Mouse (Mus musculus) retina, postnatal 7 days (tissue): ENCODE measurements around the gene H2afx.
A peak's percentile ranks its signal among the peaks of the same experiment; 100 is the strongest.
"Not testable (repeated sequence)": the region's sequence is repeated elsewhere in the genome, so short reads cannot be mapped to it uniquely, and the experiment has no call there.

Experiments used
- DNase-seq: peaks from one replicate; pipeline ENCODE4 v3.0.0-alpha.2; 2012; ENCODE audit warnings: low read depth, low spot score

H2afx gene

DNA sequence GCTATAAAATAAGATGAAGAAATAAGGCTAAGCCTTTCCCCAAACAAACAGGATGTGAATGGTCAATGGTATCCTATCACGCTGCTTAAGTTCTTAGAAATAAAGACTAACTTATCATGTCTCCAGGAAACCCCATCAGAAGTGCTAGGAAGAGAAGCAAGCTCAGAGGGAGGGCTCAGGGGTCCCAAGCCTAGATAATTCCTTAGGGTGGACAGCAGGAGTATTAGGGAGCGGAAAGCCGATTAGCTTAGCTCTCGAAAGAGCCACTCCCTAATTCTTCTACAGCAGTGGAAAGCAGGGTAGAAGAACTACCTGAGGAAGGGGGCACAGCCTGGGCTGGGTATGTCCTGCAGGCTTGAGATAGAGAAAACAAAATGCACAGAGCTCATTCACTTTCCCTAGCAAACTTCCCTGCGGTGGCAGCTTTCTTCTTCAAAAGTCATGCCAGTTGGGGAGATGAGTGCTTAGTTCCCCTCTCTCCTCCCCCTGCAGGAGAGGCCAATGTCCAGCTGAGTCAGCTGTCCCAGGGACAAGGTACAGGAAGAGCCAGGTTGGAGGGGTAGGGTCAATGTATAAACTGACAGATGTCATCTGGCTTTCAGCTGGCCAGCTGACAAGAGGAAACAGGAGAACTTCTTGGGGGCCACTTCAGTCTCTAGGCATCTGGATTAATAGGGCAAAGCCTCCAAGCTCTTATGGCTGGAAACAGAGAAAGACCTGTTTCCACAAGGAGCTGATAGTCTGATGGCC is 16.2 kb upstream of the H2afx start:
- peak; percentile 65 for DNase-seq

DNA sequence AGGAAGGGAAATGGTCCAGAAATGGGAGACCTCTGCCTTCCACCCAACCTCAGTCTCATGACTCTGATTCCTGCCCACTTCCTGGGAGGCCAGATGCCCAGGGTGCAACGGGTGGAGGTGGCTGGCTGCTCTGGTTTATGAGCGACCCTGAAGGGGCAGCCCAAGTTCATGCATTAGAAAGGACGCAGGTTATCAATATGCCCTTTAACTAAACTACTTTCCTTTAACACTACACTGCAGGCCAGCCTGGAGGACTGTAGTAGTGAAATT is 15.7 kb upstream of the H2afx start:
- no peak for DNase-seq

DNA sequence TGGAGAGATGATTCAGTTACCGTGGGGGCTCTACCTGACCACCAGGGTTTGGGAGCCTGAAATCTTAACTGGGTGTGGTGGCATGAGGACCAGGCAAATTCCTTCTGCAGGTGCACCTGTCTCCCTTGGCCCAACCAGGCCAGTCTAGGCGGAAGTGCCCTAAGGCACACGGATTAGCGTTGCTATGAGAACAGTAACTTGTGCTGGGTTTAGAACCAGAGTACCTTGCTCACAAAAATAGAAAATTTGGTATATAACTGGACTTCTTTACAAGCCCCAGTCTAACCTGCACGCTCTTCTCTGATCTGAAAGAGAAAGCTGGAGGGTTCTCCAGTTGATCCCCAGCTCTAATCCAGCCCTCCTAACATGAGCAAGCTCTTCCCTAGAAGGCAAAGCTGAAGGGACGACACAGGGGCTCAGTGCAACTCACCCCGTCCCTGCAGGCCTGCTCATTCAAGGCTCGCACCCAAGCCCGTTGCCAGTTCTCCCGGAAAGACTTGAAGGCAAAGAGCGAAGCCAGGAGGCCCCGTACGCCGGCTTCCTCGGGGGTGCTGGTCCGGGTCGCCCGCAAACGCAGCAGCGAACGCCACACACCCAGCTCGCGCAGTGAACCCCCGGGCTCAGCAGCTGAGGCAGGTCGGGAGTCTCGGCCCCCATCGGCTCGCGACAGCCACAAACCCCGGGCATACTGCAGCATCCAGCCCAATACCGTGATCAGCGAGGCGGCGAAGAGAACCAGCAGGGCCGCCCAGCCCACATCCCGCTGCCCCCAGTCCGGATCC is 15.2 kb upstream of the H2afx start:
- no peak for DNase-seq

DNA sequence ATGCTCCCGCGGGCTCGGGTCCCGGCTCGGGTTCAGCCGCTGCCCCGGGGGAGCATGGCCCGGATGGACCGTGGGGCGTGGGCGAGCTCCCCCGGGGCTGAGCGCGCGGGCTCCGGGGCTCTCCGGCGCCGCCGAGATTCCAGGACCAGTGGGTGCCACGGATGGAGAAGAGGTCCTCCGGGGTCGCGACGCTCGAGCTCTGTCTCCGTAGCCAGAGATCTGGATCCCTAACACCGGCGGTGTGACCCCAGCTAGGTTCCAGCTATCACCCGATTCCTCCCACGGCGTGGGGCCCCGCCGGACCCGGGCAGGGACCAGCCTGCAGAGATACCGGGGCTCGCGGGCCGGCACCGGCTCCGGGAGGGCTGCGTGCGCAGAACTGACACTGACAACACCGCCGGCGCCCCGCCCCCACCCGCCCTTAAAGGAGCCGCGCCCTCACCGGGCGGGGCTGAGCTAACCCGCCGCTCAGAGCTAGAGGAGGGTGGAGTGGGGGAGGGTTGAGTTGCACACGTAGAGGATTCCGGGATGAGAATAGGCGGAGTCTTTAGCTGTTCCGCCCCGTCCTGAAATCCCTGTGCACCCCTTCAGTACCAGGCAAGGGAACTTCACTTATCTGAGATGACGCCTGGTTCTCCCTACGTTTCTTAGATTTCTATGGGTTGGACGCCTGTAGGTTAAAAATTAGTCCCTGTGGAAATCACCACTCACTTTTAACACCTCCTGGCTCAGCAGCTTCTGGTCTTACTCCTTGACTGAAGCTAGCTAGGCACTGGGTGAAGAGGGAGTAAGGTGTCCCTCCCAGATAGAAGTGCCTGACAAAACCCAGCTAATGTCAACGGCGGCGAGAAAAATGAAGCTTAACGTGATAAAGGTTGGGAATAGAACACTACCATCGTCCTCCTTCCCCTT is 14.4 kb upstream of the H2afx start, which contains the start of gene C2cd2l:
TSS of gene C2cd2l (minus strand) at position 399 of the 912 bp plus-strand sequence.
- peak; percentile 88 for DNase-seq

DNA sequence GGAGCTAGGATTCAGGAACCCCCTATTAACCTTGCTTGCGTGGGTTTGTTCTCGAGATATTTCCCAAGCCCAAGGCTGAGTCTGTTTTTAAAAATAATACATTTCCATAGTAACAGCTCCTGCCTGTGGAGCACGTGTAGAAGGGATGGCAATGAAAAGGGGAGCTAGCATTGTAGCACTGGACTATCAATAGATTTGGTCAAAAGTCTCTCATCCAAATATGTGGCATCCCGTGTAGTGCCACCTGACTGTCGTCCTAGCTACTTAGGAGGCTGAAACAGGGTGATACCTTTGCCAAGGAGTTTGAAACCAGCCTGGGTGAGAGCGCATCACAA is 13.7 kb upstream of the H2afx start:
- no peak for DNase-seq

DNA sequence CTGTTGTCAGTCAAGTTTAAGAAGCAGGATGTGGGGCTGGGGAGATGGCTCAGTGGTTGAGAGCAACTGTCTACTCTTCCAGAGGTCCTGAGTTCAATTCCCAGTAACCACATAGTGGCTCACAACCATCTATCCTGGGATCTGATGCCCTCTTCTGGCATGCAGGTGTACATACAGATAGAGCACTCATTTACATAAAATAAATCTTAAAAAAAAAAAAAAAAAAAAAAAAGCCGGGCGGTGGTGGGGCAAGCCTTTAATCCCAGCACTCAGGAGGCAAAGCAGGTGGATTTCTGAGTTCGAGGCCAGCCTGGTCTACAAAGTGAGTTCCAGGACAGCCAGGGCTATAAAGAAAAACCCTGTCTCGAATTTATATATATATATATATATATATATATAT is 10.8 kb upstream of the H2afx start:
- not testable (repeated sequence) for DNase-seq

DNA sequence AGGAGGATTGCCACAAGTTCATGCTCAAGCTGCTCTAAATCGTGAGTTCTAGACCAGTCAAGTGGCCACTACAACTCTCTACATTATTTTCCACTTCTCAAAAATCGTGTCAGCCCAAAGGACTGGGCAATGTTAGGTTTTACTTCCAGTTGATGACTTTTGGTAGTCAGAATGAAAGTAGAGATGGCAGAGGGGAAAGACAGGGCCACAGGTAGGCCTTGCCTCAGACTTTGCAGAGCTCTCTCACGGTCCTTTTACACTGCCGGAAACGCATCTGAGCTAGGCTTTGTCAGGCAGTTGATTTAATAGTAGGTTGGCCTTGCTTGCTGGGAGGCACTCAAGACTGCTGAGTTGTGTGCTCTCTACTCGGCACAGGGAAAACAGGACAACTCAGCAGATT is 10.3 kb upstream of the H2afx start:
- no peak for DNase-seq

DNA sequence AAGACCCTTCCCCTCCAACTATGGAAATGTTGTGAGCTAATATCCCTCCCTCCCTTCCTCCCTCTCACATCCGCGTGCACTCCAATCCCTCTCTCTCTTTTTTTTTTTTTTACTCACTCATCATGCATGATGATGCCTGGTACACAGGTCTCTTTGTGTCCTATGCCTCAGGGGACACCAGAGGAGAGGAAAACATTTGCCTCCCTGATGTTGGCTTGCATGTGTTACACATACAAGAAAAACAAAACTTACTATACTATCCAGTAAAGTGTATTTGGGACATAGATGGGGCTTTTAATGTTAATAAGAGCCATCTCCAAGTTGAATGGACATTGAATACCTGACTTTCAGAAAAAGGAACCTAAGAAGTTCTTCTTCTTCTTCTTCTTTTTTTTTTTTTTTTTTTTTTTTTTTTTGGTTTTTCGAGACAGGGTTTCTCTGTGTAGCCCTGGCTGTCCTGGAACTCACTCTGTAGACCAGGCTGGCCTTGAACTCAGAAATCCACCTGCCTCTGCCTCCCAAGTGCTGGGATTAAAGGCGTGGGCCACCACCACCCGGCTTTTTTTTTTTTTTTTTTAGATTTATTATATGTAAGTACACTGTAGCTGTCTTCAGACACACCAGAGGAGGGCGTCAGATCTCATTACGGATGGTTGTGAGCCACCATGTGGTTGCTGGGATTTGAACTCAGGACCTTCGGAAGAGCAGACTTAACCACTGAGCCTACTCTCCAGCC is 9.3 kb upstream of the H2afx start:
- DNase-seq = not testable (repeated sequence)

DNA sequence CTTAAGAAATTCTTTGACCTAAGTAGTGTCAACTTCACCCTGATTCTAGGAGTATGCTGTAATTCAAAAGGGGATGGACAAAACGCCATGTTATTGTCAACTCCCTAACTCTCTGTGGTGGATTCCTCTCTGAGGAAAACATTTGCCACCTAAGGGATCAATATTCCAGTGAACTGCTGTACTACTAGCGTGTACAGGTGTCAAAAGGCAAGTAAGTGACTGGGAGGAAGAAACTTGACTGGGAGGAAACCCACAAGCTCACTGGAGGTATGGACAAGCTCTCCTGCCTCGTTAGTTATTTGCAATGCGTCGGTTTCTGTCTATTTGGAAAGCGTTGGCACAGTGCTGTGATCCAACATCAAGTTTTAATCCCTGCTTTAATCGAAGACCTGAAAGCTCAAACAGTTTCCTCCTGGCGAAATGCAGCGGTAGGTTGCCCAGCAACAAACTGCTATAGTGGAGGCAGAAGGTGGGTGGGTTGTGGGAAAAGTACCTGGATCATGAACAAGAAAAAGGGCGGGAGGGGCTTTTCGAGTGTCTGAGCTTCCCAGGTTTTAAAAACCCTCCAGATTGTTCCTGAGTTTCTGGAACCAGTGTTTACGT is 8.6 kb upstream of the H2afx start, which contains the start of gene Dpagt1:
TSS of gene Dpagt1 (plus strand) at position 252 of the 603 bp plus-strand sequence.
- DNase-seq = no peak

DNA sequence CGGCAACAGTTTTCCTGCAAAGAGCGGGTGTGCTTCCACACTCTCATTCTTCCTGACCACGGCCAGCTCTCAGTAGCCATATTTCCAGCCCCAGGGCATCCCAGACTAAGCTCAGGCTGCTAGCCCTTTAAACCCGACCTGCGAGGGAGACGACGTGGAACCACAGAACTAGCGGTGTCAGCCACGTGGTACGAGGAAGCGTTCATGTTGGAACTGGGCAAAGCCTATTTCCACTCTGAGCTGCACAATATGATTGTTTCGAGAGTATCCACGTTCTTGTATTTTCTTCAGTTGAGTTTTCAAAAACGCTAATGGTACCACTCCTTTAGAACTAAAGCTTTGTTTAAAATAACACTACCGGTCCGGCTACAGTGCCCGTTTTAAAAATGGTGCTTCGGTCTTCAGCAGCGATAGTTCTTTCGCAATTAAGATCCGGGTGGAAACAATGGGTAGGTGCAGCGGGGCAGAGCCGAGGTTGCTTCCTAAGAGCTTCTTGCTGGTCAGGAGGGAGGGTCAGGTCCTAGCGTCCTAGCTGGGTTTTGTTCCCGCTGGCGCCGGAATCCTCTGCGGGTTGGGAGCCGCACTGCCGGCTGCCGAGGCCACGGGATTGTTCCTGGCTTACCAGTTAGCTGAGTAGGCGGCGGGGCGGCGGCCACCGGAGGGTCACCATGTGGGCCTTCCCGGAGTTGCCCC is 8.0 kb upstream of the H2afx start:
- DNase-seq = peak; percentile 75

DNA sequence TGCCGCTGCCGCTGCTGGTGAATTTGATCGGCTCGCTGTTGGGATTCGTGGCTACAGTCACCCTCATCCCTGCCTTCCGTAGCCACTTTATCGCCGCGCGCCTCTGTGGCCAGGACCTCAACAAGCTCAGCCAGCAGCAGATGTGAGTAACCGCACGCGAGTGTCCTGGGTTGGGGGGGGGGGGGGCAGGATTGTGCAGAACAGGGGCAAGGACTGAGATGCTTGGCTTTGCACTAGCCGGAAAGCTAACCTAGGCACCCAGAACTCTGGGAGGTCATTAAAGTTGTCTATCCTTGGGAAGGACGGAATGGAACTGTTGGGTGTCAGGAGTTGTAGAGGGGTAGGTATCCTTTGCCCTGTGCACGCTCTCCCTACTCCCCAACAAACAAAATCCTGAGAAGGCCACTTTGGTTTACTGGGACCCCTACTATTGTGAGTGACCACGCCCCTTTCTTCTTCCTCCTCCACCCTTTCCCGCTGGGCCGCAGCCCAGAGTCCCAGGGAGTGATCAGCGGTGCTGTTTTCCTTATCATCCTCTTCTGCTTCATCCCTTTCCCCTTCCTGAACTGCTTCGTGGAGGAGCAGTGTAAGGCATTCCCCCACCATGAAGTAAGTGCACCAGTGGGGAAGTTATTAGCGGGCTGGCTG is 7.3 kb upstream of the H2afx start:
- no peak for DNase-seq

DNA sequence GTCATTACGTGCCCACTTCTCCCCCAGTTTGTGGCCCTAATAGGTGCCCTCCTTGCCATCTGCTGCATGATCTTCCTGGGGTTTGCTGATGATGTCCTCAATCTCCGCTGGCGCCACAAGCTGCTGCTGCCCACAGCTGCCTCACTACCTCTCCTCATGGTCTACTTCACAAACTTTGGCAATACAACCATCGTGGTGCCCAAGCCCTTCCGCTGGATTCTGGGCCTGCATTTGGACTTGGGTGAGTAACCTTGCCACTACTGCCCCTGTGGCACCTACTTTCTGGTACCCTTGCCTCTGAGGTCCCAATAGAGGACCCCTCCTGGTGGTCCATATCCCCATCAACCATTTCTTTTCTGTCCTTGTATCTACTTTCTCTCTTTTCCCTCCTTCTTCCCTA is 6.6 kb upstream of the H2afx start:
- no peak for DNase-seq

DNA sequence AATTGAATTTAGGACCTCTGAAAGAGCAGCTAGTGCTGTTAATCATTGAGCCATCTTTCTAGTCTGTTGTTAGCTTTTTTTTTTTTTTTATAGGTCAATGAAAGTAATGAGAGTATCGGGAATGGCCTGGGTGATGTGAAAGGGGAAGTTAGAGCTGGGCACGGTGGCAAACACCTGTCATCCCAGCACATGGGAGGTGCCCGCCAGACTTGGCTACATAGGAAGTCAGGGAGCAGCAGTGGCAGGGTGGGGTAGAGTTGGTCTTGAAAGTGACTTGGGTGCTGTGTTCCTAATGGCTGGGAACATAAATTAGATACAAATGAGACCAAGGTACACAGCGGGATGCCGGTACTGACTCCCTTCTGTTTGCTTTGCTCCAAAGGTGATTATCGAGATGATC is 3.8 kb upstream of the H2afx start:
- DNase-seq = no peak

DNA sequence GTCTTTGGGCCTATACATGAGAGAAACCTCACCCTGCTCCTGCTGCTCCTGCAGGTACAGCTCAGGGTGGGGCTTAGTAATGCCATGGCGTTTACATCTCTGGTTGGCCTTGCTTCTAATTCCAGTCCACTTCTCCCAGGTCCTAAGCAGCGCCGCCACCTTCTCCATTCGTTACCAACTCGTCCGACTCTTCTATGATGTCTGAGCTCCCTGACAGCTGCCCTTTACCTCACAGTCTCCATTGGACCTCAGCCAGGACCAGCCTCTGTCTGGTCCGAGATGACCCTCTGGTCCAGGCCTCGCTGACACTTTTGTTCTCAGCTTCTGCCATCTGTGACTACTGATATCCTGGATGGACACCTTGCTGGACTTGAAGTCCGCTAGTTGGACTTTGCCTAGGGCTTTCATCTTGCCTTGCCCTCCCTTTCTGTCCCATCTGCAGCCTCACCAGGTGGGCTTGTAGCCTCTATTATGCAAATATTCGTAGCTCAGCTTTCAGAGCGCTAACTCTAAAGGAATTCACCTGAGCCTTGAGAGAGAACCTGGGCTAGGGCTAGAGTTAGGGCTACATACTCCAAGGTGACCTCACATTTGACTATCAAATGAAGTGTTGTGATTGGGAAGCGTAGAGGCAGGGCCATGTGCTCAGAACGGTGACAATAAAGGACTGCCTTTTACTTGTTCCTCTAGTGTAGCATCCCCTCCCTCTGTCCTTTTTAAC is 1.4 kb upstream of the H2afx start:
- no peak for DNase-seq

DNA sequence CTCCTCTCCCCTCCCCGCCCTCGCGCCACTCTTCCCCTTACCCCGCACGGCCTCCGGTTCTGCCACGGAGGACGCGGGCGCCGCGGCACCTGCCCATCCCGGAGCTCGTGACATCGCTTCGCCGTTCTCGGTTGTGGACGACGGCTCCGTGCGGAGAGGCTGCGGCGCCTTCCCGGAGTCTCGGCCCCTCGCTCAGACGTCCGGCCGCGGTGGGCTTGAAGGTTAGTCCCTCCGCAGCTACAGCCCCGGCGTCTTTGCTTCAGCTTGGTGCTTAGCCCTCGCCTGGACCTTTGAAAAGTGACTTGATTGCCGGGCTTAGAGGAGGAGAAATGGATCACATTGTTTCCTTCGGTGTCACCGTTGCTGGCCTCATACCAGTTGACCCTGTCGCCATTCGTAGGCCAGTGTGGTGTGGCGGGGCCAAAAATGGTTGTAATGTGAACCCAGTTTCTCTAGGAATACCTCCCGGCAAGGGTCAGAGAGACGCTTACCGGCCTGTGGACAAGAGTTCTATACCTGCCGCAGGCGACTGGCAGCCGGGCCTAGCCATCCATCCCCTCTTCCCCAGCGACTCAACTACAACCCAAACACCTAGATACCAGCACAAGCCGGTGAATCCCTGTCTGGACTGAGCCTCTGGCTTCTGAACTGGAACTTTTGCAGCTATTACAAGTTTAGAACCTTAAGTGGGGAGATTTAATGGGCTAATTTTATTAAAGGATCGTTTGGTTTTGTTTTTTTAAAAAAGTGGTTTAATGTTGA is 1.0 kb downstream of the H2afx start:
- no peak for DNase-seq

DNA sequence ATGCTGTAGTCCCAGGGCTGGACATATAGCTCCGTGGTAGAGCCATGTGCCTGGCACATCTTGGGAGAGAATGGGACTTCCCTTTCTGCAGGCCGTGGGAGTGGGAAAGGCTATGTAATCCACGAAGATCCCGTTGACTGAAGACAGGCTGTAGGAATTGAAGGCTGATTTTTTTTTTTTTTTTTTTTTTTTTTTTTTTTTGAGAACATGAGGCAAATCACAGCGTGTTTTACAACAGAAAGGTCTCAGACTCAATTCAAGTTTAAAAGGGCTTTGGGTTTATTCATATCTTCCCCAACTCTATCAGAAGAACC is 1.6 kb downstream of the H2afx start:
- DNase-seq = no peak

DNA sequence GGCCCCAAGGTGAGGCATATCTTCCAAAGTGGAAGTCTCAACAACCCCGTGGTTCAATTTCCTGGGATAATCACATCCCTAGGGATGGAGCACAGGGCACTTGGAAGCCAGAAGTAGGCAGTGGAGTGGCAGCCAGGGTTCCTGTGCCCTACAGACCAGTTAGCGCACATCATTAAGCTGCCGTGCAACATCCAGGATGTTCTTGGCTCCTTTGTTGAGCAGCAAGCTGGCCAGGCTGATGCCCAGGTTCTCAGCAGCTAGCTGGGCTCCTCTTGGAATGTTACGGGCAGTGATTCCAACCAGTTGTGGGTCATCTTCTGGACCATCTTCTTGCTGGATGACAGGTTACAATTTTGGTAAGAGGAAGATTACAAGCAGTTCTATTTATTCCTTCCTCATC is 2.0 kb downstream of the H2afx start:
- not testable (repeated sequence) for DNase-seq

DNA sequence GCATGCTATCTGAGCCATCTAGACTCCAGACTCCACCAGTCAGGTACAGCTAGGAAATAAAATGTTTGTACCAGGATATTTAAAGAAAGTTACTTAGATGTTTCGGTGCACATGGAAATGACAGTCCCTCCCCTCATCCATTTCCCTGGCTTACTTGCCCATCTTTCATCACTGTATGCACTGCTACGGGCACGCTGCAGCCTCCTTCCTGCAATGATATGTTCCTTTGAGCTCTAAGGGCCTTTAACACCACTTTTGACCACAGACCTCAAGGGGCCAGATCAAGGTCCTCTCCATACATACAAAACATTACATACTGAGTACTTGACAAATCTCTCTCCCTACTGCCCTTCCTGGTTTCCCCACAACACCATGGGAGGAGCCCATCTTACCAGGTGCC is 2.5 kb downstream of the H2afx start:
- DNase-seq = no peak
